Mouse (Mus musculus) stomach, postnatal 0 days (tissue): ENCODE measurements around the gene H13.

Source experiments
- CTCF ChIP-seq: IDR thresholded peaks from 2 replicates; pipeline ENCODE4 v1.5.1; 2016; ENCODE audit warnings: antibody characterized with exemption, low read depth, mild to moderate bottlenecking, moderate library complexity
- EP300 ChIP-seq: optimal IDR thresholded peaks from 2 replicates; pipeline ENCODE3; 2016; ENCODE audit warnings: antibody characterized with exemption

GRCm38 (mm10) chr2:152733201-152733600 is 63.9 kb downstream of the H13 start:
- TF ChIP-seq CTCF = no peak
- no peak for TF ChIP-seq EP300
